Mouse (Mus musculus) heart, embryonic 16.5 days (tissue): Measurements from ENCODE around the gene Krtap10-4. TPM values are rescaled to one million over a fixed set of nuclear protein-coding genes. Genes with fewer than 3 reads are reported as not detected.

Experiments used
- ATAC-seq: fragments of 200-750 bp; cut with Nextera tagmentation; replicated peaks from 2 replicates; pipeline ENCODE4 v1.8.0; 2017; ENCODE audit warnings: moderate number of reproducible peaks; ENCODE audit not compliant: insufficient read depth, low FRiP score; ENCODE audit errors: extremely low read depth
- H3K27ac ChIP-seq: fragments of 300-500 bp; sonication (generic); 2 replicates; pipeline ENCODE4 v1.5.1; 2014; ENCODE audit warnings: mild to moderate bottlenecking, low read length, control low read depth, moderate library complexity
- H3K27me3 ChIP-seq: fragments of 300-500 bp; sonication (generic); 2 replicates; pipeline ENCODE4 v1.6.1; 2014; ENCODE audit warnings: low read length, mixed read lengths; ENCODE audit not compliant: control insufficient read depth, insufficient read depth
- H3K36me3 ChIP-seq: fragments of 300-500 bp; sonication (generic); 2 replicates; pipeline ENCODE4 v1.6.1; 2014; ENCODE audit not compliant: control insufficient read depth, insufficient read depth
- H3K4me1 ChIP-seq: fragments of 300-500 bp; sonication (generic); 2 replicates; pipeline ENCODE4 v1.6.1; 2014; ENCODE audit warnings: low read length, mixed read lengths; ENCODE audit not compliant: control insufficient read depth, insufficient read depth
- H3K4me2 ChIP-seq: fragments of 300-500 bp; sonication (generic); 2 replicates; pipeline ENCODE4 v1.6.1; 2014; ENCODE audit warnings: low read depth, mild to moderate bottlenecking, control low read depth, low read length
- H3K4me3 ChIP-seq: fragments of 300-500 bp; sonication (generic); 2 replicates; pipeline ENCODE4 v1.5.1; 2014; ENCODE audit warnings: mild to moderate bottlenecking, control low read depth, low read length
- H3K9ac ChIP-seq: fragments of 300-500 bp; sonication (generic); 2 replicates; pipeline ENCODE4 v1.6.1; 2014; ENCODE audit warnings: low read length, control low read depth
- H3K9me3 ChIP-seq: fragments of 300-500 bp; sonication (generic); replicated peaks from 2 replicates; pipeline ENCODE4 v1.6.1; 2016; ENCODE audit warnings: low read length; ENCODE audit not compliant: control insufficient read depth
- WGBS: fragments of 180-500 bp; shearing (Covaris S2); extraction: QIAGEN DNeasy Blood & Tissue Kit; methylation state at CpG from one replicate; pipeline ENCODE4 v1.1.7; 2014; 5-methylcytosine and 5-hydroxymethylcytosine counted together
- polyA plus RNA-seq: library from polyadenylated mRNA; unstranded; fragments of >200 nt; fragmentation: Nextera tagmentation; extraction: Ambion mirVana; gene quantifications from 2 replicates; pipeline ENCODE4 v1.2.1, GENCODE M21; 2015

Krtap10-4 gene
- not detected in 2 replicates for polyA plus RNA-seq

GRCm38 (mm10) chr10:77826951-77827350 lies at the start of gene Krtap10-4:
Krtap10-4 (minus strand) TSS chr10:77827095.
- no peak for ATAC-seq
- H3K4me1 ChIP-seq: no peaks in the 10 kb centered on the region
- no peak within 1 kb of the TSS for H3K27ac ChIP-seq
- peaks cover 3% of the 10 kb centered on the region; the same call in 1 of the 2 replicates for H3K9me3 ChIP-seq
- H3K36me3 ChIP-seq: no peaks in the 10 kb centered on the region
- H3K27me3 ChIP-seq: no peaks in the 10 kb centered on the region
- H3K4me2 ChIP-seq: no peak within 1 kb of the TSS
- H3K9ac ChIP-seq: no peak within 1 kb of the TSS
- WGBS: 52% methylated on average over 6 of the region's 6 CpGs
- no peak within 1 kb of the TSS for H3K4me3 ChIP-seq

GRCm38 (mm10) chr10:77869651-77870050 lies 42.8 kb upstream of the Krtap10-4 start:
- Histone ChIP-seq H3K4me2 (no peak overlapping the region), H3K27ac (no peak overlapping the region), H3K4me1 (no peaks in the 10 kb centered on the region), H3K27me3 (no peaks in the 10 kb centered on the region), H3K9ac (no peak overlapping the region), H3K9me3 (no peaks in the 10 kb centered on the region), H3K4me3 (no peak overlapping the region), H3K36me3 (no peaks in the 10 kb centered on the region)
- ATAC-seq: no peak
- 68% methylated on average over 7 of the region's 7 CpGs for WGBS

GRCm38 (mm10) chr10:77867546-77867945 lies 40.7 kb upstream of the Krtap10-4 start:
- Histone ChIP-seq H3K4me1 (no peaks in the 10 kb centered on the region), H3K36me3 (no peaks in the 10 kb centered on the region), H3K27me3 (no peaks in the 10 kb centered on the region), H3K27ac (no peak overlapping the region), H3K4me2 (no peak overlapping the region), H3K9me3 (no peaks in the 10 kb centered on the region), H3K4me3 (no peak overlapping the region), H3K9ac (no peak overlapping the region)
- no peak for ATAC-seq
- WGBS: 5% methylated on average over 1 of the region's 1 CpGs

- H3K27me3 ChIP-seq: no peaks in the 10 kb centered on the region
- no peak overlapping the region for H3K4me3 ChIP-seq
- no peaks in the 10 kb centered on the region for H3K36me3 ChIP-seq
- H3K9me3 ChIP-seq: no peaks in the 10 kb centered on the region
- H3K9ac ChIP-seq: no peak overlapping the region
- H3K27ac ChIP-seq: no peak overlapping the region
- ATAC-seq: no peak
- H3K4me1 ChIP-seq: no peaks in the 10 kb centered on the region
- peak overlapping the region; percentile 39 for H3K4me2 ChIP-seq
- 31% methylated on average over 11 of the region's 11 CpGs for WGBS
Observed at GRCm38 (mm10) chr10:77864762-77865143, 37.9 kb upstream of the Krtap10-4 start.

DNA sequence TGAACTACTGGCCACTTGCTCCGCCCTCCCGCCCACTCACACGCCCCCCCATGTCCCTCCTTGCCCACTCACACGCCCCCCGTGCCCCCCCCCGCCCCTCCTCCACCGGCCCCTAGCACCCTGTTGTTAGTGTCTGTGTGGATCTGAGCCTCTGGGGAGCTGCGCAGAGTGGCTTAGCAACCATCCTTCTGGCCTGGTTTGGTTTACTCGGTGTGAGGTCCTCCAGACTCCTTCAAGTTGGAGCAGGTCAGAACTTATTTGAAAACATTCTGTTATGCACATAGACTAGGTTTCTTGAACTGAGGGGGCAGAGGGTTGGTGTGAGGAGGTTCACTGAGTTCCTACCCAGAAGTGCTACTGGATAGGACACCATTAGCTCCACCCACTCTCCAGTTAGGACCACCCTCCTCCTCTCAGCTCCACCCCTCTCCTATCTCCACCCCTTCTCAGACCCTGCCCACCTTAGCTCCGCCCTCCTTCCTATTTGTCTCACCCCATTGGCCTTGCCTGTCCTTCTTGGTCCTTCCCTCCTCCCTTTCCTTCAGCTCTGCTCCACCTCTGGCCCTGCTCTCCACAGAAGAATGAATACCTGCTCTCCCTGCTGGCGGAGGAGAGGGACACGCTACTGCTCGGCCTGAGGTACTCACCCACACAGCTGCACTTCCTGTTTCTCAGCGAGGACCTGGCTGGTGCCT lies 37.3 kb upstream of the Krtap10-4 start:
- Histone ChIP-seq H3K4me1 (no peaks in the 10 kb centered on the region), H3K9me3 (no peaks in the 10 kb centered on the region), H3K27ac (no peak overlapping the region), H3K36me3 (no peaks in the 10 kb centered on the region), H3K9ac (no peak overlapping the region), H3K27me3 (no peaks in the 10 kb centered on the region), H3K4me3 (no peak overlapping the region), H3K4me2 (peak overlapping the region; percentile 39)
- WGBS: 31% methylated on average over 14 of the region's 14 CpGs
- peak; percentile 49; the same call in 1 of the 2 replicates for ATAC-seq

GRCm38 (mm10) chr10:77861675-77862074 lies 34.8 kb upstream of the Krtap10-4 start, which contains the start of gene Gm3285:
Gm3285 (plus strand) TSS chr10:77861975.
- Histone ChIP-seq H3K27ac (no peak within 1 kb of the TSS), H3K36me3 (no peaks in the 10 kb centered on the region), H3K4me3 (no peak within 1 kb of the TSS), H3K4me2 (no peak within 1 kb of the TSS), H3K9ac (no peak within 1 kb of the TSS), H3K4me1 (no peaks in the 10 kb centered on the region), H3K27me3 (no peaks in the 10 kb centered on the region), H3K9me3 (no peaks in the 10 kb centered on the region)
- ATAC-seq: no peak
- 49% methylated on average over 7 of the region's 7 CpGs for WGBS

DNA sequence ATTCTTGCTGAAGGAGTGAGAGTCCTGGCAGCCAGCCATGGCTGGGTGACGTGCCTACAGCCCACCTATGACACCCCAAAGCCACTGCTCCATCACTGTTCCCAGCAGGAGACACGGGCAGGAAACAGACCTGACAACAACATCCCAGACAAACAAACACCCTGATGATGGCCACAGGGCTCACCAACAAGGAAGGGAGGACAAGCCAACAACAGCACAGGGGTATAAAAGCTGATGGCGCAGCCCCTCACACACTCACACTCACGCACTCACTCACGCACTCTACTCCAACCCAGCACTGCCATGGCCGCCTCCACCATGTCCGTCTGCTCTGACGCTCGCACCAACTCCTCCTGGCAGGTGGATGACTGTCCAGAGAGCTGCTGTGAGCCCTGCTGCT lies 25.7 kb upstream of the Krtap10-4 start, which contains the start of gene Gm10318:
Gene Gm10318 (plus strand): TSS at position 301 of the 400 bp plus-strand sequence.
- Histone ChIP-seq H3K27me3 (no peaks in the 10 kb centered on the region), H3K9me3 (no peaks in the 10 kb centered on the region), H3K4me3 (no peak within 1 kb of the TSS), H3K4me1 (no peaks in the 10 kb centered on the region), H3K36me3 (no peaks in the 10 kb centered on the region), H3K27ac (no peak within 1 kb of the TSS), H3K4me2 (no peak within 1 kb of the TSS), H3K9ac (no peak within 1 kb of the TSS)
- ATAC-seq: no peak
- WGBS: 61% methylated on average over 9 of the region's 9 CpGs

DNA sequence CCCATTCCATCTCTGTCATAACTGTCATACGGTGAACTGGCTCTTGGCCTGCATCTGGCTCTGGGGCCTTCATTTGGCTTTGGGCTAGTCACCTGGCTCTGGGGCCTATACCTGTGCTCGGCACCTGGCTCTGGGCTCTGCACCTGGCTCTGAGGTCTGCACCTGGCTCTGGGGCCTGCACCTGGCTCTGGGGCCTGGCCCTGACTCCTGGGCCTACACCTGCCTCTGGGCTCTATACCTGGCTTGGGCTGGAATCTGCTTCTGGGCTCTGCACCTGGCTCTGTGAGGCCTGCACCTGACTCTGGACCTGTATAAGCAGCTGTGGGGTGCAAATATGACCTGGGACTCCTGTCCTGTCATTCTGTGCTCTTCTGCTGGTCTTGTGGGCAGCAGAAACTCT lies 20.6 kb upstream of the Krtap10-4 start:
- H3K4me2 ChIP-seq: no peak overlapping the region
- no peak overlapping the region for H3K9ac ChIP-seq
- H3K36me3 ChIP-seq: no peaks in the 10 kb centered on the region; the same call in 1 of the 2 replicates
- H3K4me1 ChIP-seq: no peaks in the 10 kb centered on the region
- H3K4me3 ChIP-seq: no peak overlapping the region
- no peak for ATAC-seq
- 79% methylated on average over 2 of the region's 2 CpGs for WGBS
- no peaks in the 10 kb centered on the region for H3K27me3 ChIP-seq
- peaks cover 12% of the 10 kb centered on the region for H3K9me3 ChIP-seq
- no peak overlapping the region for H3K27ac ChIP-seq

GRCm38 (mm10) chr10:77846961-77847360 lies 20.1 kb upstream of the Krtap10-4 start:
- H3K9me3 ChIP-seq: peaks cover 12% of the 10 kb centered on the region
- 21% methylated on average over 2 of the region's 2 CpGs for WGBS

More at GRCm38 (mm10) chr10:77846961-77847360, 20.1 kb upstream of the Krtap10-4 start:
- no peak for ATAC-seq
- no peaks in the 10 kb centered on the region for H3K4me1 ChIP-seq
- no peak overlapping the region for H3K27ac ChIP-seq
- no peaks in the 10 kb centered on the region; the same call in 1 of the 2 replicates for H3K36me3 ChIP-seq
- H3K4me2 ChIP-seq: no peak overlapping the region
- H3K4me3 ChIP-seq: no peak overlapping the region
- H3K27me3 ChIP-seq: no peaks in the 10 kb centered on the region
- no peak overlapping the region for H3K9ac ChIP-seq
